In genomic region chr10:42018016-42018949, GRCm38 (mm10) we compare ENCODE assay signal across 8 mouse cellular contexts. TPM values are rescaled to one million over a fixed set of nuclear protein-coding genes. Genes with fewer than 3 reads are reported as not detected.
DNase-seq lines count a peak whose midpoint lies in the region; ATAC-seq and TF ChIP-seq lines count a peak whose summit lies in the region.

Armc2 (minus strand) TSS chr10:42018442.

- H3K9ac ChIP-seq in limb, embryonic 11.5 days (ENCODE audit: low read length), result peak within 1 kb of the TSS; percentile 53; the same call in 1 of the 2 replicates
- H3K9ac ChIP-seq in midbrain, embryonic 12.5 days (replicated peaks), result peak within 1 kb of the TSS; percentile 68

- no peaks in the 10 kb centered on the region for H3K27me3 ChIP-seq in limb, embryonic 11.5 days (ENCODE audit: control insufficient read depth, insufficient read depth, low read length)
- peaks cover 27% of the 10 kb centered on the region for H3K27me3 ChIP-seq in midbrain, embryonic 12.5 days
- H3K27me3 ChIP-seq in small intestine, adult 2 months (ENCODE audit: control insufficient read depth, insufficient read depth, low read length), result 0 out of 2 replicates have a peak, but pooled peaks cover 3% of the 10 kb centered on the region

- TF ChIP-seq POLR2A in small intestine, adult 2 months (IDR thresholded peaks at IDR 0.05; ENCODE audit: low read depth, low read length), result no peak

- H3K36me3 ChIP-seq in limb, embryonic 11.5 days (ENCODE audit: control insufficient read depth, insufficient read depth, low read length), result no peaks in the 10 kb centered on the region
- no peaks in the 10 kb centered on the region for H3K36me3 ChIP-seq in midbrain, embryonic 12.5 days
- H3K36me3 ChIP-seq in small intestine, adult 2 months (ENCODE audit: control insufficient read depth, insufficient read depth, low read length), result no peaks in the 10 kb centered on the region

- 0 out of 2 replicates have a peak, but pooled peaks cover 3% of the 10 kb centered on the region for H3K4me1 ChIP-seq in limb, embryonic 11.5 days (ENCODE audit: control insufficient read depth, insufficient read depth, low read length)
- H3K4me1 ChIP-seq in midbrain, embryonic 12.5 days, result peaks cover 11% of the 10 kb centered on the region; the same call in 1 of the 2 replicates
- peaks cover 2% of the 10 kb centered on the region; the same call in 1 of the 2 replicates for H3K4me1 ChIP-seq in small intestine, adult 2 months (ENCODE audit: control insufficient read depth, insufficient read depth, insufficient read length, low read length)

- no peak within 1 kb of the TSS for H3K27ac ChIP-seq in limb, embryonic 11.5 days (replicated peaks; ENCODE audit: low read depth, low read length)
- no peak within 1 kb of the TSS for H3K27ac ChIP-seq in midbrain, embryonic 12.5 days (replicated peaks)
- H3K27ac ChIP-seq in small intestine, adult 2 months (ENCODE audit: insufficient read depth, low read depth, low read length), result no peak within 1 kb of the TSS

- peak; percentile 93 for ATAC-seq in limb, embryonic 11.5 days (ENCODE audit: insufficient number of reproducible peaks, low FRiP score, low TSS enrichment, low read depth)
- ATAC-seq in midbrain, embryonic 12.5 days (ENCODE audit: low FRiP score, low read depth), result peak; percentile 98

- DNase-seq in layer of hippocampus, adult 11-12 months (ENCODE audit: low spot score), result peak; percentile 72
- no peak for DNase-seq in layer of hippocampus, adult 9-10 months (ENCODE audit: low spot score)
- DNase-seq in embryo, embryonic 9.5 days (ENCODE audit: extremely low spot score), result peak; percentile 83
- DNase-seq in heart, adult 11 months, result peak; percentile 97
- peak; percentile 61 for DNase-seq in kidney, adult 11 months
- peak; percentile 80 for DNase-seq in limb, embryonic 11.5 days (ENCODE audit: low spot score)

- H3K4me3 ChIP-seq in limb, embryonic 11.5 days (ENCODE audit: low read depth, low read length), result peak within 1 kb of the TSS; percentile 60
- peak within 1 kb of the TSS; percentile 65 for H3K4me3 ChIP-seq in midbrain, embryonic 12.5 days
- peak within 1 kb of the TSS; percentile 77 for H3K4me3 ChIP-seq in small intestine, adult 2 months (ENCODE audit: low read depth, low read length)

- 3% methylated on average over 57 of the region's 58 CpGs for WGBS in limb, embryonic 11.5 days
- whole genome bisulfite sequencing in midbrain, embryonic 12.5 days, result 3% methylated on average over 49 of the region's 58 CpGs
- WGBS in small intestine, adult 2 months, result 2% methylated on average over 58 of the region's 58 CpGs

- H3K4me2 ChIP-seq in limb, embryonic 11.5 days (ENCODE audit: low read depth, severe bottlenecking), result peak within 1 kb of the TSS; percentile 72
- H3K4me2 ChIP-seq in midbrain, embryonic 12.5 days (replicated peaks), result peak within 1 kb of the TSS; percentile 86

- H3K9me3 ChIP-seq in limb, embryonic 11.5 days (ENCODE audit: control insufficient read depth, low read length), result no peaks in the 10 kb centered on the region
- no peaks in the 10 kb centered on the region for H3K9me3 ChIP-seq in midbrain, embryonic 12.5 days

- TF ChIP-seq CTCF in small intestine, adult 2 months (IDR thresholded peaks at IDR 0.05; ENCODE audit: extremely low read depth, insufficient read length, insufficient replicate concordance, low read depth, low read length), result no peak

RNA-seq across cellular contexts. Expression of gene Armc2, which starts in this region (rescaled TPM):
- 5.8 and 7.0 TPM in 2 replicates for polyA plus RNA-seq in limb, embryonic 11.5 days (2014; fragmentation: Nextera tagmentation; extraction: Ambion mirVana)
- 1.6 and 3.0 TPM in 2 replicates for polyA plus RNA-seq in midbrain, embryonic 12.5 days (2016; fragmentation: Nextera tagmentation; extraction: Ambion mirVana)
- 0.32 and 0.60 TPM in 2 replicates for polyA plus RNA-seq in small intestine, adult 2 months (2012; rRNA removed)
